Mouse (Mus musculus) testis, adult 2 months (tissue): Measurements from ENCODE around the gene Cdh22. TPM values are rescaled to one million over a fixed set of nuclear protein-coding genes. Genes with fewer than 3 reads are reported as not detected.

ENCODE experiments used
- H3K27ac ChIP-seq: fragments of 200-500 bp; 2 replicates; pipeline ENCODE4 v1.5.1; 2012; ENCODE audit warnings: low read depth, low read length; ENCODE audit not compliant: control insufficient read depth, insufficient read depth
- H3K27me3 ChIP-seq: fragments of 200-500 bp; 2 replicates; pipeline ENCODE4 v1.6.1; 2012; ENCODE audit warnings: mild to moderate bottlenecking, low read length, moderate library complexity; ENCODE audit not compliant: control insufficient read depth, insufficient read depth
- H3K36me3 ChIP-seq: fragments of 200-500 bp; 2 replicates; pipeline ENCODE4 v1.6.1; 2012; ENCODE audit warnings: mild to moderate bottlenecking, low read length; ENCODE audit not compliant: control insufficient read depth, insufficient read depth
- H3K4me1 ChIP-seq: fragments of 200-500 bp; 2 replicates; pipeline ENCODE4 v1.6.1; 2012; ENCODE audit warnings: low read length; ENCODE audit not compliant: control insufficient read depth, insufficient read depth
- H3K4me3 ChIP-seq: fragments of 200-500 bp; 2 replicates; pipeline ENCODE4 v1.5.1; 2012; ENCODE audit warnings: low read depth, mild to moderate bottlenecking, low read length, moderate library complexity, mixed read lengths; ENCODE audit not compliant: control insufficient read depth
- CTCF ChIP-seq: fragments of 200-500 bp; IDR thresholded peaks from 2 replicates; pipeline ENCODE4 v1.5.1; 2012; ENCODE audit warnings: low read depth, mild to moderate bottlenecking, inconsistent platforms, low read length, moderate library complexity; ENCODE audit not compliant: control insufficient read depth, insufficient read depth, insufficient replicate concordance
- POLR2A ChIP-seq: fragments of 200-500 bp; IDR thresholded peaks from 2 replicates; pipeline ENCODE4 v1.6.1; 2012; ENCODE audit warnings: low read depth, mild to moderate bottlenecking, inconsistent platforms, low read length, moderate library complexity; ENCODE audit not compliant: control insufficient read depth
- polyA plus RNA-seq: library from polyadenylated mRNA; depleted of rRNA; stranded (reverse); fragments of >200 nt; gene quantifications from 2 replicates; pipeline ENCODE4 v1.2.3, GENCODE M21; 2012

The Cdh22 gene
- polyA plus RNA-seq, 1 experiment: 0.37 TPM

DNA sequence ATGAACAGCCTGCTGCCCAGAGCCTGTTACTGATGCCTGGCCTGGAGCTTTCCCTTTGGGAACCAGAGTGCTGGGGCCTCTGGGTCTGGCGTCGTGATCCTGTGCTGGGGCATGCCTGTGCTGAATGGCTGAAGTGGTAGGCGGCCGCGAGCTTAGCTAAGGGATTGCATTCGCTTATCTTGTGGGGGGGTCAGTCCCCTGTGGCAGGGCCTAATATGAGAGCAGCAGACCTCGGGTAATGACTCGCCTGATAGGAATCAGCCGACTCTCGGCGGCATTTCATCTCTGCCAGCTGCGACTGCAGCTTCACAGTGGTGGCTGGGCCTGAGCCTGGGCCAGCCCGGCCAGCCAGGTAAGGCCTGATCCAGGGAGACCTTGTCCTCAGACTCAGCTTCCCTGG, 88.8 kb downstream of the Cdh22 start:
- peaks cover 8% of the 10 kb centered on the region; the same call in 1 of the 2 replicates for H3K4me1 ChIP-seq
- H3K27me3 ChIP-seq: no peaks in the 10 kb centered on the region
- no peak overlapping the region for H3K4me3 ChIP-seq
- H3K27ac ChIP-seq: no peak overlapping the region
- TF ChIP-seq POLR2A (no peak), CTCF (no peak)
- H3K36me3 ChIP-seq: no peaks in the 10 kb centered on the region

GRCm38 (mm10) chr2:165143487-165143886, 91.2 kb downstream of the Cdh22 start:
- Histone ChIP-seq H3K27ac (no peak overlapping the region), H3K4me3 (no peak overlapping the region), H3K36me3 (no peaks in the 10 kb centered on the region), H3K27me3 (no peaks in the 10 kb centered on the region), H3K4me1 (peaks cover 8% of the 10 kb centered on the region; the same call in 1 of the 2 replicates)
- TF ChIP-seq CTCF (no peak), POLR2A (no peak)

GRCm38 (mm10) chr2:165136049-165136448, 98.6 kb downstream of the Cdh22 start:
- TF ChIP-seq POLR2A (no peak), CTCF (no peak)
- Histone ChIP-seq H3K4me1 (no peaks in the 10 kb centered on the region), H3K4me3 (no peak overlapping the region), H3K36me3 (no peaks in the 10 kb centered on the region), H3K27me3 (no peaks in the 10 kb centered on the region), H3K27ac (no peak overlapping the region)

DNA sequence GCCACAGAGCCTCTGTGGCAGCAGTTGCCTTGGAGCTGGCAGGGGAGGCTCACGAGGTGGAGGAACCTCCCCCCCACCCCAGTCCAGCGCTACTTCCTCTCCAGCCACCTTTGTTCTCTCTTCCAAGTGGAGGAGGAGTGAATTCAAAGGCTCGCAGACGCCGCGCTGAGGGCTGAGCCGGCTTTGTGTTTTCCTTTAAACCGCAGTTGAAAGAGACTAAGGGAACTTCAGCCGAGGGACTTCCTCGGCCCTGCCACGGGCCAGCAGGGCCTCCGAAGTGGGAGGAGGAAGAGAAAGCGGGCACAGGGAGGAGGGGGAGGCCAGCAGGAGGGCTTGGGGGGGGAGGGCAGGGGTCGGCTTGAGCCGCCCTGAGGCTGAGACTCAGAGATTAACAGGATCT, 101.1 kb downstream of the Cdh22 start:
- Histone ChIP-seq H3K4me3 (no peak overlapping the region), H3K4me1 (no peaks in the 10 kb centered on the region), H3K27me3 (no peaks in the 10 kb centered on the region), H3K36me3 (no peaks in the 10 kb centered on the region), H3K27ac (no peak overlapping the region)
- TF ChIP-seq POLR2A (no peak), CTCF (no peak)

GRCm38 (mm10) chr2:165131428-165131827, 103.2 kb downstream of the Cdh22 start:
- H3K4me1 ChIP-seq: no peaks in the 10 kb centered on the region
- H3K27ac ChIP-seq: no peak overlapping the region
- no peaks in the 10 kb centered on the region for H3K27me3 ChIP-seq
- no peak for TF ChIP-seq CTCF
- no peak for TF ChIP-seq POLR2A
- no peak overlapping the region for H3K4me3 ChIP-seq
- no peaks in the 10 kb centered on the region for H3K36me3 ChIP-seq

GRCm38 (mm10) chr2:165129189-165129588, 105.5 kb downstream of the Cdh22 start:
- TF ChIP-seq CTCF: no peak
- TF ChIP-seq POLR2A: no peak
- no peaks in the 10 kb centered on the region for H3K4me1 ChIP-seq
- H3K36me3 ChIP-seq: no peaks in the 10 kb centered on the region
- no peak overlapping the region for H3K4me3 ChIP-seq
- no peaks in the 10 kb centered on the region for H3K27me3 ChIP-seq
- no peak overlapping the region for H3K27ac ChIP-seq

DNA sequence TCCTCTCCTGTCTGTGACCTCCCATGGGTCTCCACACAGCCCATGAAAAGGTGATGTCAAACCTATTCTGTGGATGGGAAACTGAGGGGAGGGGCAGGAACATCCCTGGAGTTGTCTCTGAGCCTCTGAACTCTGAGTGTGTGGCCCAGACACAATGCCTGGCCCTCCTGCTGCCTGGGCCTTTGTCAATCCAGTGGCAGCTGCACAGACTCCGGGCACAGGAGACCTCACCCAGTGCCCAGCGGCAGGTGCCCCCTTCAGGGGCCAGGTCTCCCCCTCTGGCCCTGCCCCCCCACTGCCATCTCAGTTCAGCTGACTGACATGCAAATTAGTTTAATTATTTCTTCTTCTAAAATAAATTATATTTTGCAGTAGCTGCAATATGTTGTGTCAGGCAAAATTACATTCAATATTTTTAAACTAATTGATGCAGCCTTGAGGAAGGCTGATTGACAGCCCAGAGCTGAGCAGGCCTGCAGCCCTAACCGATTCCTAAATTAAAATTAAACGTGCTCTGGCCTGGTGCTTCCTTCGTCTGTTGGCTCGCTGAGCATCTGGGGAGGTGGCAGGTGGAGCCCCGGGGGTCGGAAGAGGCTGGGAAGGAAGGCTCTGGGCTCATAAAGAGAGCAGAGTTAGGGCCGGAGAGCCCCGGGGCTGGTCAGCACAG, 107.6 kb downstream of the Cdh22 start:
- Histone ChIP-seq H3K4me1 (no peaks in the 10 kb centered on the region), H3K27me3 (no peaks in the 10 kb centered on the region), H3K27ac (no peak overlapping the region), H3K4me3 (no peak overlapping the region), H3K36me3 (no peaks in the 10 kb centered on the region)
- TF ChIP-seq CTCF: no peak
- no peak for TF ChIP-seq POLR2A
